Mouse (Mus musculus) kidney, adult 9 months (tissue): Measurements from ENCODE around the gene Gm9040.
A peak's percentile ranks its signal among the peaks of the same experiment; 100 is the strongest.
"Not testable (repeated sequence)": the region's sequence is repeated elsewhere in the genome, so short reads cannot be mapped to it uniquely, and the experiment has no call there.

Source experiments
- DNase-seq: peaks from one replicate; pipeline ENCODE4 v3.0.0; 2022

The Gm9040 gene

DNA sequence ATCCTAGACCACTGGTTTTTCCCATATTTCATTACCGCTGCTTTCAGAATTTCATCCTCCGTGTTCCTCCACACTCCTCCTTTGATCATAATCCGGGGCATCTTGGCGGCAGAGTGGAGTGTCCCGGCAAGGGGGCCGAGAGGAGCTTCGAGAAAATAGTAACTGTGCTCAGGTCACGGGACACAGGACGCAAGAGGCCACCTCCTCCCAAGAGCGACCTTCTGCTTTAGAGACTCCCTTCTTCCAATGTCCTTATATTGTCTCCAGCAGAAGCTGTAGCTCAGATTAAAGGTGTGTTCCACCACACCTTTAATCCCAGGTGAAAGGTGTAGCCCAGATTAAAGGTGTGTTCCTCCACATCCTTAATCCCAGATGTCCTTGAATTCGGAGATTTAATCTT is at the start of gene Gm9040:
Gene Gm9040, minus strand, starts transcription at position 101 of the 400 bp plus-strand sequence.
- DNase-seq = not testable (repeated sequence)

DNA sequence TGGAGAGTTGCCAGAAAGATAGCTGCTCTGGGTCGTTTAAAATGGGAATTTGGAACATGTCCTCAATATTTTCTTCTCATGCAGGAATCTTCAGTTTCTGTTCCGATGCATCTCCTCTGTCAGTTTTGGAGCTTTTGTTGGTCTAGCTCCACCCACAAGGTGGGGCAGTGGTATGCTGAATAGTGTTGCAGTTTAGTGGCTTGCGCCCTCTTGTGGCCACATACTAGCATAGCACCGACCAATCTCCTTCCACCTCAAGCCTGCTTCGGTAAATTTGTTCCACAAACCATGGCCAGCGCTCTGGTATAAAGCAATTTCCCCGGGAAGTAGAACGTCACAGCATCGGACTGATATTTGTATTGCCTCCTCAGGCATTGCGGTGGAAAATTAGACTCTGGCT is 43.7 kb upstream of the Gm9040 start:
- peak; percentile 80 for DNase-seq

DNA sequence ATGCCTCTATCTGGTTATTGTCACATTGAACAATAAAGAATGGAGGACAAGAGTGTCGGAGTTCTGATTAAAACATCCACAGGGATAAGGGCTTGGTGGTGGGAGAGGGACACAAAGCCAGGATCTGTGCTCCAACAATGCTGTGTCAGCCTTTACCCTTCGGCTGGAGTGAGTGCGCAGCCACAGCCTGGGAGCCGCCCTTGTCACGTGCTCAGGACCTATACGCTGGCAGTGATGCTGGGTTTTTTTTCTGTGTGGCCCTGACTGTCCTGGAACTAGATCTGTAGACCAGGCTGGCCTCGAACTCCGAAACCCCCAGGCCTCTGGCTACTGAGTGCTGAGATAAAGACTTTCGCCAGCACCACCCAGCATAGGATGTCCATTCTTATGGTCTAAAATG is 42.7 kb upstream of the Gm9040 start:
- no peak for DNase-seq

DNA sequence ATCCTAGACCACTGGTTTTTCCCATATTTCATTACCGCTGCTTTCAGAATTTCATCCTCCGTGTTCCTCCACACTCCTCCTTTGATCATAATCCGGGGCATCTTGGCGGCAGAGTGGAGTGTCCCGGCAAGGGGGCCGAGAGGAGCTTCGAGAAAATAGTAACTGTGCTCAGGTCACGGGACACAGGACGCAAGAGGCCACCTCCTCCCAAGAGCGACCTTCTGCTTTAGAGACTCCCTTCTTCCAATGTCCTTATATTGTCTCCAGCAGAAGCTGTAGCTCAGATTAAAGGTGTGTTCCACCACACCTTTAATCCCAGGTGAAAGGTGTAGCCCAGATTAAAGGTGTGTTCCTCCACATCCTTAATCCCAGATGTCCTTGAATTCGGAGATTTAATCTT is 27.2 kb upstream of the Gm9040 start, which contains the start of gene Gm9049:
Gene Gm9049, minus strand, starts transcription at position 101 of the 400 bp plus-strand sequence.
- DNase-seq = not testable (repeated sequence)

DNA sequence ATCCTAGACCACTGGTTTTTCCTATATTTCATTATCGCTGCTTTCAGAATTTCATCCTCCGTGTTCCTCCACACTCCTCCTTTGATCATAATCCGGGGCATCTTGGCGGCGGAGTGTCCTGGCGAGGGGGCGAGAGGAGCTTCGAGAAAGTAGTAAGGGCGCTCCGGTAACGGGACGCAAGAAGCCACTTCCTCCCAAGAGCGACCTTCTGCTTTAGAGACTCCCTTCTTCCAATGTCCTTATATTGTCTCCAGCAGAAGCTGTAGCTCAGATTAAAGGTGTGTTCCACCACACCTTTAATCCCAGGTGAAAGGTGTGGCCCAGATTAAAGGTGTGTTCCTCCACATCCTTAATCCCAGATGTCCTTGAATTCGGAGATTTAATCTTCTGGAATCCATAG is 21.8 kb upstream of the Gm9040 start, which contains the start of gene Gm9048:
Gene Gm9048, minus strand, starts transcription at position 101 of the 400 bp plus-strand sequence.
- not testable (repeated sequence) for DNase-seq

DNA sequence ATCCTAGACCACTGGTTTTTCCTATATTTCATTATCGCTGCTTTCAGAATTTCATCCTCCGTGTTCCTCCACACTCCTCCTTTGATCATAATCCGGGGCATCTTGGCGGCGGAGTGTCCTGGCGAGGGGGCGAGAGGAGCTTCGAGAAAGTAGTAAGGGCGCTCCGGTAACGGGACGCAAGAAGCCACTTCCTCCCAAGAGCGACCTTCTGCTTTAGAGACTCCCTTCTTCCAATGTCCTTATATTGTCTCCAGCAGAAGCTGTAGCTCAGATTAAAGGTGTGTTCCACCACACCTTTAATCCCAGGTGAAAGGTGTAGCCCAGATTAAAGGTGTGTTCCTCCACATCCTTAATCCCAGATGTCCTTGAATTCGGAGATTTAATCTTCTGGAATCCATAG is 16.4 kb upstream of the Gm9040 start, which contains the start of gene Gm9046:
Gene Gm9046, minus strand, starts transcription at position 101 of the 400 bp plus-strand sequence.
- not testable (repeated sequence) for DNase-seq

DNA sequence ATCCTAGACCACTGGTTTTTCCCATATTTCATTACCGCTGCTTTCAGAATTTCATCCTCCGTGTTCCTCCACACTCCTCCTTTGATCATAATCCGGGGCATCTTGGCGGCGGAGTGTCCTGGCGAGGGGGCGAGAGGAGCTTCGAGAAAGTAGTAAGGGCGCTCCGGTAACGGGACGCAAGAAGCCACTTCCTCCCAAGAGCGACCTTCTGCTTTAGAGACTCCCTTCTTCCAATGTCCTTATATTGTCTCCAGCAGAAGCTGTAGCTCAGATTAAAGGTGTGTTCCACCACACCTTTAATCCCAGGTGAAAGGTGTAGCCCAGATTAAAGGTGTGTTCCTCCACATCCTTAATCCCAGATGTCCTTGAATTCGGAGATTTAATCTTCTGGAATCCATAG is 11.0 kb upstream of the Gm9040 start, which contains the start of gene Gm9045:
Gene Gm9045, minus strand, starts transcription at position 101 of the 400 bp plus-strand sequence.
- DNase-seq = not testable (repeated sequence)

DNA sequence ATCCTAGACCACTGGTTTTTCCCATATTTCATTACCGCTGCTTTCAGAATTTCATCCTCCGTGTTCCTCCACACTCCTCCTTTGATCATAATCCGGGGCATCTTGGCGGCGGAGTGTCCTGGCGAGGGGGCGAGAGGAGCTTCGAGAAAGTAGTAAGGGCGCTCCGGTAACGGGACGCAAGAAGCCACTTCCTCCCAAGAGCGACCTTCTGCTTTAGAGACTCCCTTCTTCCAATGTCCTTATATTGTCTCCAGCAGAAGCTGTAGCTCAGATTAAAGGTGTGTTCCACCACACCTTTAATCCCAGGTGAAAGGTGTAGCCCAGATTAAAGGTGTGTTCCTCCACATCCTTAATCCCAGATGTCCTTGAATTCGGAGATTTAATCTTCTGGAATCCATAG is 5.5 kb upstream of the Gm9040 start, which contains the start of gene Gm9044:
Gene Gm9044, minus strand, starts transcription at position 101 of the 400 bp plus-strand sequence.
- DNase-seq = not testable (repeated sequence)

DNA sequence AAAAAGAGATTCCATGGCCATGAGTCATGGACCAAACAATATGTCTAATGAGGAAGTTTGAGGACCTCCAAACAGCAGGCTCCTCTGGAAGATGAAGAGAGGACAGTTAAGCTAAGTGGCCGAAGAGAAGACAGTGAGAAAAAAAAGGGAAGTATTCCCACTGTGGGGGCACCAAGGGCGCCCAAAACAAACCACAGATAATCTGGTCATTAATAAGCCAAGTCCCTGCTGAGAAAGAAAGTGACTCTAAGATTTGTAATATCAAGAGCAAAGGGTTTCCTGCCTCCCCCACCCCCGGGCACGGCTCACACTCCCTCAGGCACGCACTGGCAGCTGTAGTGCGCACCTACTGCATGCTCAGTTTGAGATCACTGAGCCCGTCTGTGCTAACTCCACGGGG is 7.7 kb downstream of the Gm9040 start:
- no peak for DNase-seq

DNA sequence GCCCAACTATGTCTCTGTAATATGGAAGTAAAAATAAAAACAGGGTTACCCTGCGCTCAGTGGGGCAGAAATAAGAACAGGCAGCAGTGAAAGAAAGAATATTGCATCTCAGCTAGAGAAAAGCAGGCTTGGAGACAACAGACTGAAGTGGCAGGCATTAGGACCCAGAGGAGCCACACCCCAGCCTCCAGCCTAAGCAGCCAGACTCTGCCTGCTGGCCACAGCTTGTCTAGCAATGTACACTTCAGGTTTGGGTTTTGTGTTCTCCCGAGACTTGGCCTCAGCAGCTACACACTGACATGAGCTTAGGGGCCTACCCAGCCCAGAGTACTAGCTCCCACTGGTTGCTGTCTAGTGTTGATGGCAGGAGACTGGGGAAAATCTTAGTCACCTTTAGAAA is 24.6 kb downstream of the Gm9040 start:
- not testable (repeated sequence) for DNase-seq

DNA sequence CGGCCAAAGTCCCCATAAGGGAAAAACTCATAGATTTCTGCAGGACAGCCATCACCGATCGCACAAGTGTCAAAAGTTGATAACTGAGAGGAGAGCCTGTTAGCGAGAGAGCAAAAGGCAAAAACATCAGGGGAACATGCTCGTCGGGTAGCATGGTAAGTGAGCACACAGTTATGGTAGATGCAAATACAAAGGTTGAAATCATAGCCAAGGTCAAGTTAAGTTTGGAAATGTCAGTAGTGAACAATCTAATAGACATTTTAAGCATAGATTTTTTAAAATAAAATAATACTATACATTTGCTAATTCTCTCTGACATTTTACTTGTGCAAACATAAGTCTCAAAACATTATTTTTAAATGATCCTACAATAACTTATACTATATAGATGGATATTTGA is 31.8 kb downstream of the Gm9040 start, which contains the start of gene Iltifb:
Gene Iltifb, minus strand, starts transcription at position 101 of the 400 bp plus-strand sequence.
- no peak for DNase-seq

DNA sequence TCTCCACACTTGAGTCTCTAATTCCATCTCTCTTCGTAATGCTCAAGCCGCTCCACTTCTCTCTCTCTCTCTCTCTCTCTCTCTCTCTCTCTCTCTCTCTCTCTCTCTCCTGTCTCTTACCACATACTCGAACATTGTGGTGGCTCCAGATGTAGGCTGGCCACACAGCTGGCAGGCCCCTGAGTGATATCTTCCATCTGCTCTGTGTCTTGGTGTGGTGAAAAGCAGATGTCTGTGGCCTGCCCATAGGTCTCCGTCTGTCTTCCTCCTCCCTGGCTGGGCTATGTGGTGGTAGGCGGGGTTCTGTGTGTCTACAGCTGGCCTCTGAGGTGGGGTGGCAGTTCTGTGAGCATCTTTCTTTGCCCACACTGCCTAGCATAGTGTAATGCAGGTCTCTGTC is 43.8 kb downstream of the Gm9040 start:
- not testable (repeated sequence) for DNase-seq

DNA sequence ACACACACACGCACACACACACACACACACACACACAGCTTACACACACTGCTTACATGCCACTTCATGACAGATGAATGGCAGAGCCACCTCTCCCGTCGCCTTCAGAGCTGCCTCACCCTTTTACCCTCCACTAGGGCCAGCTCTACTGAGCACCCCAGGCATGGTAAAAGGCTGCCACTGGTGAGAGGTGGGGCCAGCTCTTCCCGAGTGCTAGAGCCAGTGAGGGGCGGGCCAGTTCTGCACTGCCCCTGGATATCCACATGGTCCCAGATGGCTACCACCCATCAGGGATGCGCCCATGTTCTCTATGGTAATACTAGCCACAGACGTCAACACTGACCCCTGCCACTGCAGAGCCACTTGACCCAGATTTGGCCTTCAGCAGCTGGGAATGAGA is 44.2 kb downstream of the Gm9040 start:
- DNase-seq = not testable (repeated sequence)

DNA sequence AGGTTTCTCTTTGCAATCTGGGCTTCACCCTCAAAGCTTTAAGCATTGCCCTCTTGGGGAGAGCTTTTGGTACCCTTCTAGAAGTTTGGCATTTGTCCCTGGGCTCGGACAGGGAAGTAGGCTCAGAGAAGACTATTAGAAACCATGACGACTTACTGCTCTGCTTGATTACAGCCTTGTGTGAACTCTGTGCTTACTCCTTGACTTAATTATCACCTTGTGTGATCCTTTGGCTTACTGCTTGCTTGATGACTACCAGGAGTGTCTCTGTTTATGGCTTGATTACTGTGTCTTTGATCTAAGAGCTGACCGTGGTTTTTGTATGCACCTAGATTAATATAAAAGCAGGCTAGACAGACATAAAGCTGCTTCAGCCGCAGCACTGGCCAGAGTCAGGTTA is 48.7 kb downstream of the Gm9040 start:
- not testable (repeated sequence) for DNase-seq
